Mouse (Mus musculus): ENCODE data around the gene Plk5.
A peak's percentile ranks its signal among the peaks of the same experiment; 100 is the strongest.

- TF ChIP-seq POLR2A (IDR thresholded peaks at IDR 0.05; ENCODE audit: insufficient read length, low read depth) (peak; percentile 22), E2F4 (IDR thresholded peaks at IDR 0.05; ENCODE audit: insufficient read depth) (no peak), POLR2AphosphoS2 (IDR thresholded peaks at IDR 0.05; ENCODE audit: insufficient read length, low read depth) (no peak), MYOG (IDR thresholded peaks at IDR 0.05; ENCODE audit: control insufficient read depth in 1 of 3, insufficient read depth in 1 of 3, insufficient read length in 2 of 3, low read depth in 2 of 3) (no peak), USF1 (IDR thresholded peaks at IDR 0.05; ENCODE audit: low read depth) (no peak)
Observed at GRCm38 (mm10) chr10:80322811-80323211, 33.4 kb upstream of the Plk5 start.

Data from myocyte (in vitro differentiated cells).